Mouse (Mus musculus) left cerebral cortex, adult 8-10 months (tissue): ENCODE data around the gene Sema5a. TPM values are rescaled to one million over a fixed set of nuclear protein-coding genes. Genes with fewer than 3 reads are reported as not detected.

Experiments
- DNase-seq, 2 experiments: peaks; one replicate each; pipeline ENCODE4 v3.0.0; 2022; ENCODE audit warnings: low spot score in 2 of 2
- total RNA-seq, 4 experiments: library from RNA; stranded (reverse); gene quantifications; 2 replicates each; pipeline ENCODE4 v1.2.4; 2022

The Sema5a gene
- total RNA-seq, 4 experiments from 2014 or later, result 19.8 to 25.7 (median 23.5) TPM

DNA sequence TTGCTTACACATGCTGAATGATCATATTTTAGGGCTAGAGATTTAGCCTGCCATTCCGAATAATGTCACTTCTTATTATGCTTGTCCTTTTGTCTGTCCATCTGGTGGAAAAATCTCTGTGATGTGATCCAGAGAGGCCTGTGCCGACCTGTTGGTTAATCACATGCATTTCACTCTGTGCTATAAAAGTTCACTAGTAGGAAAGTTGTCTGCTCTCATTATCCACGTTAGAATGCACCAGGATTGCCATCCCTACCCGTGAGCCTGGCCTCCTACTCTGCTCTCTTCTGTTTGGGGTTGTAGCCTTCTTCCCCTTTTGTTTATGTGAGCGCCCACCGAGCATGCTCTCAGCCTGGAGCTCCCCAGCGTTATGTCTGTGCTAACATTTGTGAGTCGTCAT, 108.4 kb downstream of the Sema5a start:
- no peak for DNase-seq

DNA sequence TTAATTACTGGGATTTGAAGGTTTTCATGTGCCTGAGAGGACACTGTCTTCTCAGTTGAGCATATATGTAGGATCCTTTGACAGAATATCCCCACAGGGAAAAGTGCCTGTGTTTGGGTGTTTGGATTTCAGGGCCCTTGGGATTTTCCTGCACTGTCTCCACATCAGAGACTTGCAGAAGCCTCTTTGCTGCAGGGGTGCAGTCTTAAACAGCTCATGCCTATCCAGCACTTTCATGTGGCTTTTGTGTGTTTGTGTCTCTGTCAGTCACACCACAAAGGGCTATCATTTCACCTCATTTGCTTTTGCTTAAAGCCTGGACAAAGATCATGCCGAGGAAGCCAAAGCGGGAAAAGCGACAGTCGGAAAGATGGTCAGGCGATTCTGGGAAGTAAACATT, 108.9 kb downstream of the Sema5a start:
- DNase-seq, result no peak

DNA sequence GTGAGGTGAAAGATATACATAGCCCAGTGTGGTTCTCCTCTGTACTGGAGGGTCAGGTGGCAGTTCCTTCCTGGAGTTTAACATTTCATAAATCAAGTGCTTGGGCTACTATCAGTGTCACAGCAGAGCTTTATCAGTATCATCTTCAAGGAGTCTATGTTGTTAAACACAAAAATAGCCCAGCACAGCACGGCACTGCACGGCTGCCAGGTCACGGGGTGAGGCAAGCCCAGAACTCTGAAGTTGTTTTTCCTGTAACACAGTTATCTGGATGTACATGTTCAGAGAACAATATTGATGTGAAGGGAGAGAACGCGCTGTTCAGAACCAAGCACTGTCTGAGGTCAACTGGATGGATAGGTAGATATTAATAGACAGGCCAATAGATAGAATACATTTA, 112.2 kb downstream of the Sema5a start:
- DNase-seq, result no peak

DNA sequence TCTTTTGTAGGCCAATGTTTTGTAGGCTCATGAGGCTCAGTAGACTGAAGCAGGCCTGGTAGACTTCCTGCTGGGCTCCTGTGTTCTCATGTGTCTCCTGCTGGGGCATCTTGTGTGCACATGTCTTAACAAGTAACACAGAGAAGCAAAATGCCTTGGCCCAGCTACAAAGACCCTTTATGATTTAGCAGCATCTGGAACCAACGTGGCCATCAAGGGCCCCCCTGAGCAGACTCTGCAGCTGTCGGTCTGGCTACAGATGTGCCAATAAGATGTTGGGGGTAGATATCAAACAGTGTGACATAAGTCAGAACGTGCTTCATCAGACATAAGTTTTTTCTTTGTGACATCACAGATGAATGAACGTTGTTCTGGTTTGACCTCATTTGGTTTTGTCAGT, 123.2 kb downstream of the Sema5a start:
- DNase-seq, result no peak

DNA sequence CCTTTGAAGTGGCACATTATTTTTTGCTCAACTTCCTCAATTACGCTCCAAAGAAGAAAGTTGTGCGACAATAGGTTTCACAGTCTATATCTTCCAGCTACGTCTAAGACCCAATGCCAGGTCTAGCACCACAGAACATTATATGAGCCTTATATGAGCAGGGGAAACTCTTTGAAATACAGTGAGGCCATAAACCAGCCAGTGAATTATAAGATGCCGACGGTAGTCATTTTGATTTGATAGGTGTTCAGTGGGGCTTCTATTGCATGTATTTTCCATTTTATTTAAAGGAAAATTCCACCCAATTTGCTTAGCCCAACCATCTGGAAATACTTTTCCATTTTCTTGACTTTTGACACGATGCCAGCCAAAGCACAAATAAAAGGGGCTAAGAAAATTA, 126.3 kb downstream of the Sema5a start:
- DNase-seq, result no peak

DNA sequence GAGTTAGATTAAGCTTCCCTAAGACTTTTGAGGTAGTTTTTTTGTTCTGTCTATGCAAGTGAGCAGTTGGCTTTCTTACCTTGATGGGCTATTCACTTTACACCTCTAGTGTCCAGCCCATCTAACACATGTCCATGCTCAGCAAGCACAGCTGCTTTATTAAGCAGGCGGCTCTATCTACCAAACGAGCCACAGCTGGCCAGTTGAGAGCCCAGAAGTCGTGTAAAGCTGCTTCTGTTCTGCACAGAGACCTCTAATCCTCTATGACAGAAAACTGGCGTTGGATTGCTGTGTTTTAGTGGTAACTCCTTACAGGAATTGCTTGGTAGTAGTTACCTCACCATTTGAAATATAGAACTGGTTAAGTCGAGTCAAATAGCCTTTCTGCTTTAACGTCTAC, 126.8 kb downstream of the Sema5a start:
- no peak for DNase-seq

DNA sequence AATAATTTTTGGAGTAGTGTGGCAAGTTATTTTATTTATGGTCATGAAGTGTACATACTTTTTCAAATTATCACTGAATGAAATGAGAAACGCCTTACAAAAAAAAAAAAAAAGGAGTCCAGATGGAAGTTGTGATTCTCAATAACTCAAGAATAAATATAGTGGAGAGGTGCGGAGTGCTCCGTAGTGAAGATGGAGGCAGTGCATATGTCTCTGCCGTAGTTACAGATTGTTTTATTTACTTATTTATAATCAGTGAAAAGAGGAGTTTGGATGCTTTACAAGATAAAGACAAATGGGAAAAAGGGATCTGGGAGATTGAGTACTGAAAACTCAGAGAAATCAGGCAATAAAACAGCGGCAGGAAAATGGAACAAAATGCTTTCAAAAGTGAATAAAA, 131.7 kb downstream of the Sema5a start:
- DNase-seq, result no peak

DNA sequence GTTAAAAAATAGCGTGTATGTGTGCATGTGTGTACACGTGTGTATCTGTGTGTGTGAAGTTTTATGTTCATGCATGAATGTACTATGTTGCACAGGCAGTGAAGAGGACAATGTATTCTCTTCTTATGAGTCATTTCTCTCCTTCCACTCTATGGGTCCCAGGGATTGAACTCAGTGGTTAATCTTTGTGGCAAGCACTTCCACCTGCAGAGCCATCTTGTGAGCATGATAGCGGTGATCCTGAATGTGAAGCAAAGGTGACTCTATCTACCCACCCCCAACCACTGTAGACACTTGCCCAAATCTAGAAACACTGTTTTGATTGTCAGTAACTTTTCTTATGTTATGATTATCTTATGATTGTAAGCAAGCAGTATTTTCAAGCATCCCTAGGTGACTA, 133.2 kb downstream of the Sema5a start:
- DNase-seq, result no peak

DNA sequence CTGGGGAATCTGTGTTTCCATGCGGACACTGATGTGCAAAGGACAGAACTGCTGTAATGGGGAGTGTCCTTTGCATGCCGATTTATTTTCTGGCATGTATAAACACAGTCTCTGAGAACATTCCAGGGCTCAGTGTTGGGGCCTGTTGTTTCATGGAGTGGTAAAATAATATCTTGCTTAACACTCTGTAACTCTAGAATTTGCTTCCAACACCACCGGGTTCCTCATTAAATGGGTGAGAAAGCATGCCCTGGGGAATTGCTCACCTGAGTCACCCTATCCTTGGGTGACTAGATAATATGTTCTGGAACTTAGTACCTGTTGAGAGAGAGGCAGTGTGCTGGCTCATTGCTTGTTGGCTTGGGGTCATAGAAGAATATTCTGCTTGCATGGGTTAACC, 135.7 kb downstream of the Sema5a start:
- DNase-seq, result no peak

DNA sequence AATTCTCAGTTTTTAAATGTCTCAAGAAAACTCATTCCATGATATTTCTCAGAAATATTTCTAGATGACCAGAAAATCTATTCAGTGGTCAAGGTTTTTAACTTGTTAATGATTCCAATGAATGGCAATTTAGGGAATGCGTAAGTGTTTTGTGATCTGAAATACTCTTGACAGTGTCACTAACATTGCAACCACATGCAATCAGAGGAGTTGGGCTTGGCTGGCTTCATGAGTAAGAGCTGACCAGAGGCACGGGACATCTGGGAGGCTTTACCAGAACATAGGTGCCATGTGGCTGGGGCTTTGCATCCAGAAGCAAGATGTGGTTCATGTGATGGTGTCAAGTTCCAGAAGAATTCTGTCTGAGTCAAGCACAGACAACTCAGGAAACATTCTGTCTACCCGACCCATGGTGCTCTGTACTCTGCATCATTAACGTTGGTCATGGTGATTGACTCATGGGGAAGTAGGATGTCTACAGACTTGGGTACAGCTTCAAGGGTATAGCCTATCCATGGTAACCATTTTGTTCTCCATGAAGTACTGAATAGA, 138.4 kb downstream of the Sema5a start:
- DNase-seq, result no peak

DNA sequence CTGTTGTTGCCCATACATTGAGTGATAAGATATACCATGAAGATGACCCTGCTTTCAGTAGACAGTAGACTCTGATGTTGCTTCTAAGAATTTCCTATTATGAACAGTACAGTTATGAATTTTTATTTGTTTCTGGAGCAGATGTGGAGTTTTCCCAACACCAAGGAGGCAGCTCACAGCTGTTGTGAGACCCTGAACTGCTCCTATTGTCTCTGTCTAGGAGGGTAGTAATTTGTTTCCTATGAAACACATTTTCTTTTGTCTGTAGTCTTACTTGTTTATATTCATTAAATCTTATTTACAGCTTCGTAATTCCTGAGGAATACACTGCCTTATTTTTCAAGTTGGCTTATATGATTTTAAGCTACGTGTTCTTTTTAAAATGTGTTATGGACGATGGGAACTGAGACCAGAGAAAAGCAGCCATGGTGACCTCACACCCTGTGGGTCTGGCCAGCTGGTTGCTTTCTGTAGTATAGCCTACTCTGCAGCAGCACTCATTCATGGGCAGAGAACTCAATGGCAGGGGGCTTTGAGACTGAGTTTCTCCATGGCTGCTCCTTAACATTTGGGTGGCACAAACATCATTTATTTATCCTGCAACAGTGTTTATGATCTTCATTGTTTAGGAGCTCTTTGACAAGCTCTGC, 151.8 kb downstream of the Sema5a start:
- DNase-seq, result no peak

DNA sequence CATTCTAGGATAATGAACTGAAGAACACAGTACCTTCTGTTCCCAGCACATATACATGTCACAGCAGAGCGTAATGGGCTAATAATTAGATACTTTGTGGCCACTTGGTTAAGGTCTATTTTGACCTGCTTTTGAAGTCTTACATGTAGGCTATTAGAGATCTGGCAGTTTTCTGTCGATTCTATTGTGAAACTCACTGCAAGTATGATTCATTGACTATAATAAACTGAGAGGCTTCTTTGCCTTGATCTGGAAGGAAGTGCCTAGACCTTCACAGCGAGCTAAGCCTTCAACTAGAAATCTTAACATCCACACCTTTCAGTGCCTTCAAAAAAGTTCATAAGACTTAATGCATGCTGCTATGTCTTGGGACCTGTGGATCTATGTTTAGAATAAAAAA, 152.5 kb downstream of the Sema5a start:
- DNase-seq, result no peak

DNA sequence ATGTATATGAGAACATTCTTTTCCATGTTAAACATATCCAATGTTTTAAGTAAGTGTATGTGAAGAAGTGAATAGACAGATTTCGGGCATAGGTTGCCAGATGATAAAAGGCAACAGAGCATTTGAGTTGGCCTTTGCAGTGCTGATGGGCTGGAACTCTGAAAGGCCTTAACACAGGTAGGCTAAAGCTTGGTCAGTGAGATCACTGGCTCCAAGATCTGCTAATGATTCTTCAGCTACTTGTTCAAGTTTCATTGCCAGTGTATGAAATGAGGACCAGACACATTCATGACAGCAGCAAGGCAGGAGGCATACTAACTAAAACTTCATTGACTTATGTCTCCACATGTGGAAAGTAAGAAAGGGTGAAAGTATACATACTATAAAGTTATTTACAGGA, 154.1 kb downstream of the Sema5a start:
- DNase-seq, result no peak

DNA sequence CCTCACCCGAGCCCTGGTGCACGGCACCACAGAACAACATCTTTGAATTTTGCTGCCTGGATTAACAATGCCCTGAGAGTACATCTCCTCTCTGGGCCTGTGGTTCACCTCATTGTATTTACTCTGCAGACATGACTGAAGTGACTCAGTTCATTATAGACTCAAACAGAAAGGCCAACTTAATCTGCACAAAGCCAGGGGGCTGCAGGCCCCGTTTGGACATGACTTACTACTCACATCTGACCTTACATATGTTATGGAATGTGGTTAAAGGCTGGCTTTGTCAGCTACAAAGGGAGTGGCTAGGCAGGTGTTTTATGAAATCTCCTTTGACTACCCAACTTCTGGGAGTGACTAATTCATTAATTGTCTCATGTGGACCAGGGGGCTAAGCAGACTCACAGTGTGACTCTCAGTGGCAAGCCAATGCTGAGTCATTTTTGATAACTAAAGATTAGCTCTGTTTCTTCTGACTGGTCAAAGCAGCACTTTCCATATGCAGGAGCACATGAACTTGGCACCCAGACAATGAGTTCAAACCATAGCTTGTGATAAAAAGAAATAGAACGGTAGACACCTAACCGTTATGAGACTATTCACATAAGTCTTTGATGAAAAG, 157.4 kb downstream of the Sema5a start:
- no peak for DNase-seq

DNA sequence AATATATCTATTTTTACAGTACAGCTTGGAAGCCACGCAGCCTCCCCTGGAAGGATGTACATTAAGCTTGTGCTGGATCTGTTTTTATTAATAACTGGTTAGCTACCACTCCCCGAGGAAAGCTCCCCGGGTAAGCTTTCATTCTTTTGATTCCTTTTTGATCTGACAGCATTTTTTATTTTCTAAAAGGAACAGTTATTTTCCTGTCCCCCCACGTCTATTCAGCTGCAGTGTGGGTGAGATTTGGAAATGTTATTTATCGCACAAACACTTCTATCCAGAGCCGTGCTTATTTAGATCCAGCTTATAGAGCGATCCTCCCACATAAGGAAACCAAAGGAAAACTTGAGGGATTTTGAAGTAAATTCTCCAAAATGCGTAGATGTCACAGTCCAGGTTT, 158.7 kb downstream of the Sema5a start:
- no peak for DNase-seq

DNA sequence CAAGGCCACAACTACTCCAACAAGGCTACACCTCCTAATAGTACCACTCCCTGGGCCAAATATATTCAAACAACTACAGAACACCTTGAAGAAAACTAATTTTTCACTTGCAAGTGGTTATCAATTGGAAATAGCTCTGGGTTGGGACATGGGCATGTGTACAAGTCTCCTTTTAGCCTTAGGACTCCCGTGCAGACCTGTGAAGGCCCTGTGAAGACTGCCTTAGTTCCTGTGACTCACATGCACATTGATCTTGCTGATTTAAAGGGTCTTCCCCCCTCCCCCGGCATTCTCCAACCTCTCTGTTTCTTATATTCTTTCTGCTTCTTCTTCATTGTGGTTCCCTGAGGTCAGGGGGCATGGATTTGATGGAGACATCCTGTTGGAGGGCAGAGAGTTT, 161.8 kb downstream of the Sema5a start:
- no peak for DNase-seq

DNA sequence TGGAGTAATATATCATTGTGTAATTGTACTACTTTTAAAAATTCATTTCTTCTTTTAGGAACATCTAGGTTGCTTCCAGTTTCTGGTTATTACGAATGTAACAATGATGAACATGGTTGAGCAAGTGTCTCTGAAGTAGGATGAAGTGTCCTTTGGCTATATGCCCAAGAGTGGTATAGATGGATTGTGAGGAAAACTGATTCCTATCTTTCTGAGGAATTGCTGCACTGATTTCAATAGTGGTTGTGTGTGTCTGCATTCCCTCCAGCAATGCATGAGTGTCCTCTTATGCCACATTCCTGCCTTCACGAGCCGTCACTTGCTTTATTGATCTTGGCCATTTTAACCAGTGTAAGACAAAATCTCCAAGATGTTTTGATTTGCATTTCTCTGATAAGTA, 163.2 kb downstream of the Sema5a start:
- no peak for DNase-seq

DNA sequence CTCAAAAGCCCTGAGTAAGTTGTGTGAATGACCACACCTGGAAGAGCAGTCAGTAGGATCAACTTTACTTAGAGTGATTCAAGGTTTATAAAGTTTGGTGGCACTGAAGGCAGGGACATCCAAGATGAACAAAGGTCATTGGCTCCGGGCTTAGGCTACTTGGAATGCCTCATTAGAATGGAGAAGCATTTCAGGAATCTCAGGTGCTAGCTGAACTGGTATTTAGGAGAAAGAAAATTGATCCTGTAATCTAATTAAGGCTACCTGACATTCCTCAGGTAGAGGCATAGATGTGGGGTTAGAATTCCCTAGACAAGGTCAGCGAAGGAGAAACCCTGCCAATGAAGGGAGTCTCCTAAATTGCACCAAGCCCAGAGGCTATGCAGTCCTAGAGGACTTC, 171.7 kb downstream of the Sema5a start:
- DNase-seq, result no peak

DNA sequence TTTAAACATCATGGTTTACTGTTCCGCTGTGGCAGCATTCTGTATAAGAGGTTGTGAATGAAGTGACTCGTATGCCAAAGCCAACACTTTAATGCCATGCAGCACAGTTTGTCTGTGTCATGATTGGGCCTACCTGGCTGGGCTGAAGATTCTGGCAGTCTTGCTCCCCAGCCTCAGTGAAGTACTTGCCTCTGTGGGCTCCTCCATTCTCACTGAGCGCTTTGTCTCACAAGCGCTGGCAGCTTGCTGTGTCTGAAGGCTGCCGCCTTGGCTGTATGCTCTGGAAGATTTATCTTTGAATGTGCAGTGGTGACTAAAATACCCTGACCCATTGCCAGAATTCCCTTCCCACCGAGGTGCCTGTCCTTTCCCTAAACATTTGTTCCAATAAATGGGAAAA, 178.0 kb downstream of the Sema5a start:
- DNase-seq, result no peak

DNA sequence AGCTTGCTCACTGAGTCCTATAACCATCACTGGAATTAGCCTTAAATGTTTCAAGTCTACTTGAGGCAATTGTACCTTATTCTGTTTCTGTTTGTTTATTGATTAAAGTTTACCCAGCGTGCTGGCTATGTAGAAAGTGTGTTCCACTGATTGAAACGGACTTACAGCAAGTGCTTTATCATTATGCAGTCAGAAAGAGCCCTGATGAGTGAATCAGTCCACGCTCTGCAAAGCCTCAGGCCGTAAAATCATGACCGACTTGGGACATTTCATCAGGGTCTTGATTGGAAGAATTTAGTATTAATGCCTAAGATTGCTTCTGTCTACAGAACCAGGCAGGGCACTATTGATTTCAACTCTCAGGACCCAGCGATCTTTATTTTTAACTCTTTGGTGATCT, 178.5 kb downstream of the Sema5a start:
- no peak for DNase-seq

DNA sequence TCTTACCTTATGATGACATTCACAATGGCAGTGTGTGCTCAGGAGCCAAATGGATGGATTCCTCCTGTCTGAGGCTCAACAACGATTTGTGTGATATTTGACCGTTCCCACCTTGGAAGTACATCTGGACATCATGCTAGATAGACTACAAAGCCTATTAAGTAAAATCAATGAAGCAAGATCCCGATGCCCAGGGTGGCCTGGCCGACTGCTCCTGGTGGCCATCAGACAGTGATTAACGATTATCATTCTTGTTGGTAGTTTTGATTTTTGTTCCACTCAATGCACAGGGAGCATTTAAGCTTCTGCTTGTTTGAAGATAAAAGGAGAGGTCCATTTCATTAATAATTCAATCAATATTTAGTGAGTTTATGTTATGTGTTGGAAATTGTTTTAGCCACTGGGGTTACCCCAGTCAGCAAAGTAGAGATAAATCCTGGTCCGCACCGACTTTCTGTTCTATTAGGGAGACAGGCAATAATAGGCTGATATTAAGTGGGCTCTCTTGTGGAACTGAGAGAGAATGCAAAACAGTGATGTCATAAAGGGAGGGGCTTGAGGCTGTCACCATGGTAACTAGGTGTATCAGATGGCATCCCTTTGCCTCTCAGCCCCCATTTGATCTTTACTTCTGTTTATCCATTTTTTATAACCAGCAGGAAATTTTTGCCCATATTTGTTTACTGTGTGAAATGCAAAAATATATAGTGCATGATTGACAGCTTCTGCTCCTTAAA, 182.7 kb downstream of the Sema5a start:
- no peak for DNase-seq

DNA sequence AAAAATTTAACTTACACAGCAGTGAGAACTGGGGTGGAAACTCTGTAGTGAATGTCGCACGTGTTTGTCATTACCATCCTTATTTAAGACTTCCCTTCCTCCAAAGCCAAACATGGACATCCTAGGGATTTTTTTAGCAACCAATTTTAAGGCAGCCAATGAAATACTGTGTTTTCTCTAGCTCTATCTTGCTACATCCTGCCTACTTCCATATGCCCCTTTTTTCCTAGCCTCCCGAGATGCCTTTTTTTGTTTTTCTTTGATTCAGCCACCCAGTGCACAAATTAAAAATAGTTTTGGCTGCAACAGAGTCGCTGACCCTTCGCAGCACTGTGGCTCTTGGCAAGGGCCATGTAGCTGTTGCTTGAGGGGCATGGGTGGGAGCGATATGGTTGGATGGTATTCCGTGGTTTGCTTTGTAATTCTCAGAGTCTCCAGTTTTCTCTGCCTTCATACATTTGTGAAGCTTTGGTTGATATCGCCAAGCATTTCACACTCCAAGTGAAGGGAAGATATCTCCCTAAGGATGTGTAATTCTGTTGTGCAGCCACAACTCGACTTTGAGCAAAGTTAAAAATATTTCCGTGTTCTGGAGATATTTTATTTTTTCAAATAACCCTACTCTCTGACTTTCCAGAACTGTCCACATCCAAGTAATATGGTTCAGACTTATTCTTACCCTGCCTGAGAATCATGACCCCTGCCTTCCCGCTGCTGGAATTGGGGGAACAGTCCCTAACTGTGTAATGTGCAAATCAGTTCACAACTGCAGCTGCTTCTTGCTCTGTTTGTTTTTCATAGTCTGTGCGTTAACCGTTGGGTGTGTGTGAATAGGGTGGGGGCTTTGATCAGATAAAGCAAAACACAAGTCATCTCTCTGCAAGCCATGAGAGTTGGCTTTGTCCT, 188.6 kb downstream of the Sema5a start:
- DNase-seq, result peak; percentile 18 to 22
